Mouse (Mus musculus): ENCODE data around the gene Jak1.
A peak's percentile ranks its signal among the peaks of the same experiment; 100 is the strongest.

DNA sequence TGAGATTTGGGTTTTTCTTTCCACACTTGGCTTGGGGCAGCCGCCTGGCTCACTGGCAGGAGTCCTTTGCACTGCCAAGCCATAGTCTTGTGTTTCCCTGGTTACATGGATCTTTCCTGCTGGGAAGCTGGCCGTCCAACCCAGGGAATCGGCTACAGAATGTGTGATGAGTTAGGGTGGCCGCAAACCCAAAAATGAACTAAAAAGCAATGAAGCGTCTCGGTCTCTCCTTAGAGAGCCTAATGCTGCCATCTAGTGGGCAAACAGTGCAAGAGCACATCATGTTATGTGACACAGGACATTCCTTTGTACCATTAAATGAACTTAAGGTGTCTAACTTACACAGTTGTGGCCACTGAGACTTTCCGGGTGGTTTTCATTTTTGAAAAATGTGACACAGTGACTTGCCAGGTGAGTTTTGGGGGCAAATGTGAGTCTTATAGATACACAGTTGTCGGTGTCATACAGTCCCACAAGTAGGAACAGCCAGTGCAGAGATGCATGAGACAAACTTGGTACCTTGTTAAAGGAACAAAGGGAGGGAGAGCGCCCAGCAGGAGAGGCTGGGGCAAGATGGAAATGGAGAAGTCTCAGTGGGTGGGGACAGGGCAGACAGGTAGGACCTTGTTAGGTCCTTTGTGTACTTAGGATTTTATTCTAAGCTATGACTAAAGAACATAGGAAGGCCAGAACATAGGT lies 118.9 kb downstream of the Jak1 start:
- TF ChIP-seq RCOR1 (IDR thresholded peaks at IDR 0.05; ENCODE audit: low read depth, low read length) (no peak), HCFC1 (IDR thresholded peaks at IDR 0.05; ENCODE audit: low read depth, low read length) (no peak), MXI1 (IDR thresholded peaks at IDR 0.05; ENCODE audit: low read depth, low read length) (no peak), POLR2A (IDR thresholded peaks at IDR 0.05; ENCODE audit: control insufficient read depth in 1 of 2, insufficient read depth in 1 of 2, low read depth in 1 of 2, low read length in 2 of 2, poor library complexity in 1 of 2) (no peak), USF1 (IDR thresholded peaks at IDR 0.05; ENCODE audit: low read depth, low read length) (no peak), CTCF (IDR thresholded peaks at IDR 0.05 in 2 of 3, conservative IDR thresholded peaks at IDR 0.05 in 1 of 3; ENCODE audit: control insufficient read depth in 1 of 3, insufficient read depth in 1 of 3, low read depth in 2 of 3, low read length in 3 of 3, poor library complexity in 1 of 3, severe bottlenecking in 1 of 3) (peak; percentile 65 to 89 (median 82)), ZNF384 (IDR thresholded peaks at IDR 0.05; ENCODE audit: low read depth, low read length) (no peak), POLR2AphosphoS2 (IDR thresholded peaks at IDR 0.05; ENCODE audit: low read length) (no peak), TBP (IDR thresholded peaks at IDR 0.05; ENCODE audit: low read depth, low read length) (no peak), MAZ (IDR thresholded peaks at IDR 0.05; ENCODE audit: low read depth, low read length) (peak; percentile 38; the same call in 1 of the 2 replicates), UBTF (IDR thresholded peaks at IDR 0.05; ENCODE audit: borderline replicate concordance, insufficient read depth, low read depth, low read length) (no peak), TAL1 (IDR thresholded peaks at IDR 0.05; ENCODE audit: low read length) (no peak), POLR2AphosphoS5 (IDR thresholded peaks at IDR 0.05; ENCODE audit: borderline replicate concordance, low read depth, low read length) (no peak), EP300 (IDR thresholded peaks at IDR 0.05; ENCODE audit: low read depth in 1 of 2, low read length in 2 of 2) (no peak)
